Mouse (Mus musculus) gastrocnemius, adult 2 months (tissue): Measurements from ENCODE around the gene Dpf1. TPM values are rescaled to one million over a fixed set of nuclear protein-coding genes. Genes with fewer than 3 reads are reported as not detected.

Experiments
- DNase-seq: peaks from one replicate; pipeline ENCODE4 v3.0.0; 2022
- H3K27ac ChIP-seq: fragments of 200-600 bp; 2 replicates; pipeline ENCODE4 v1.8.1; 2022; ENCODE audit warnings: mild to moderate bottlenecking
- H3K4me3 ChIP-seq: fragments of 200-600 bp; 2 replicates; pipeline ENCODE4 v1.8.1; 2022; ENCODE audit warnings: mild to moderate bottlenecking, moderate library complexity
- CTCF ChIP-seq: fragments of 200-600 bp; IDR thresholded peaks from 2 replicates; pipeline ENCODE4 v1.8.1; 2022; ENCODE audit warnings: antibody characterized with exemption, mild to moderate bottlenecking, moderate library complexity
- intact Hi-C: fragments of 180-260 bp; cut with DNase I; formaldehyde crosslinking; loops from one replicate; pipeline ENCODE4 v1.15.1; 2025
- total RNA-seq, 2 experiments: library from RNA; stranded (reverse); gene quantifications; 2 replicates each; pipeline ENCODE4 v1.2.3; 2021

Gene Dpf1
- total RNA-seq, 2 experiments from 2014 or later: 0.86 to 2.6 TPM

- DNase-seq: no peak
- Histone ChIP-seq H3K27ac (no peak overlapping the region), H3K4me3 (no peak overlapping the region)
- TF ChIP-seq CTCF: no peak
- intact Hi-C loops: no loop called here
Observed at GRCm38 (mm10) chr7:29367166-29368003, 63.6 kb downstream of the Dpf1 start.

Other genes with a start within 250 kb of the Dpf1 start
- gene Ryr1, start 178.8 kb upstream of the Dpf1 start, total RNA-seq: 1,000 to 10,000 TPM; 1,499 to 2,077 TPM
- under 1 TPM; 0.61 to 0.84 TPM for gene Rasgrp4, start 169.1 kb upstream of the Dpf1 start, total RNA-seq
- gene Fam98c, start 147.7 kb upstream of the Dpf1 start, total RNA-seq: 10 to 100 TPM; 10.2 to 11.5 TPM
- under 1 TPM; 0.14 to 0.20 TPM for gene Ggn, start 133.7 kb upstream of the Dpf1 start, total RNA-seq
- 1 to 10 TPM; 1.0 to 1.6 TPM for gene Spred3, start 133.5 kb upstream of the Dpf1 start, total RNA-seq
- 100 to 1,000 TPM; 142 to 228 TPM for gene Psmd8, start 123.2 kb upstream of the Dpf1 start, total RNA-seq
- under 1 TPM; 0.08 to 0.23 TPM for gene Catsperg1, start 89.9 kb upstream of the Dpf1 start, total RNA-seq
- gene Kcnk6, start 71.4 kb upstream of the Dpf1 start, total RNA-seq: 1 to 10 TPM in 1 of 2 experiments, under 1 TPM in 1; 0.61 to 1.4 TPM
- 10 to 100 TPM; 35.9 to 46.6 TPM for gene Yif1b, start 65.6 kb upstream of the Dpf1 start, total RNA-seq
- gene 2200002D01Rik, start 55.5 kb upstream of the Dpf1 start, total RNA-seq: under 1 TPM; 0.64 to 0.81 TPM
- 1 to 10 TPM; 4.7 to 6.0 TPM for gene Spint2, start 22.0 kb upstream of the Dpf1 start, total RNA-seq
- 1 to 10 TPM; 3.8 to 4.5 TPM for gene Ppp1r14a, start 14.6 kb upstream of the Dpf1 start, total RNA-seq
- gene Sipa1l3, start 214.7 kb downstream of the Dpf1 start, total RNA-seq: 1 to 10 TPM; 7.0 to 9.2 TPM